Mouse (Mus musculus) testis, adult 2 months (tissue): Measurements from ENCODE around the gene Erp27.

ENCODE experiments used
- CTCF ChIP-seq: fragments of 200-500 bp; IDR thresholded peaks from 2 replicates; pipeline ENCODE4 v1.5.1; 2012; ENCODE audit warnings: low read depth, mild to moderate bottlenecking, inconsistent platforms, low read length, moderate library complexity; ENCODE audit not compliant: control insufficient read depth, insufficient read depth, insufficient replicate concordance
- POLR2A ChIP-seq: fragments of 200-500 bp; IDR thresholded peaks from 2 replicates; pipeline ENCODE4 v1.6.1; 2012; ENCODE audit warnings: low read depth, mild to moderate bottlenecking, inconsistent platforms, low read length, moderate library complexity; ENCODE audit not compliant: control insufficient read depth

- TF ChIP-seq CTCF (no peak), POLR2A (no peak)
Measured at GRCm38 (mm10) chr6:136939326-136940187, 17.6 kb upstream of the Erp27 start.
